Mouse (Mus musculus): Measurements from ENCODE around the gene Snrnp70. TPM values are rescaled to one million over a fixed set of nuclear protein-coding genes. Genes with fewer than 3 reads are reported as not detected.

The Snrnp70 gene
- polyA plus RNA-seq, 1 experiment from 2014 or later = 57.2 TPM

DNA sequence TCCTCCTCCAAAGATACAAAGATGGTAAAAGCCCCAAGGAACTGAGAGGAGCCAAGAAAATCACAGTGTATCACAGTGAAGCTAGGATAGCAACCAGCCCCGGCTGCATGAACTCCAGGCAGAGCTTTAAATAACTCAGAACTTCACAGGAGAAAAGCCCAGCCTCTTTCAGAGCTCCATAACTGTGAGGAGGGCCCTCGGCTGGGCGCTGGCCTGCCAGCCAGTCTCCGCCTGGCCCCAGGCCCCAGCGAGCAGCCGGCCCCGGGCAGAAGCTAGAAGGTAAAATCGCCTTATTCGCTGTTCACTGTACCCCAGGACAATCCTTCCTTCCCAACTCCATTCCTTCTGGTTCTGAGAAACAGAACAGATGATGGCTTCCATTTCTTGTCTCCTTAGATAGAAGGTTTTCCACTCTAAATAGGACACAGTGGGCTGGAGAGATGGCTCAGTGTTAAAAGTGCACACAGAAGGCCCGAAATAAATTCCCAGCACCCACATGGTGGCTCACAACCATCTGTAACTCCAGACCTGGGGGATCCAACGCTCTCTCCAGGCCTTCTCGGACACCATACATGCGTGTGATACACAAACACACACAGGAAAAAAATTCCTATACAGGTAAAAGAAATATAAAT lies 66.6 kb downstream of the Snrnp70 start:
- Histone ChIP-seq H3K4me3 (ENCODE audit: low read depth, low read length) (no peak overlapping the region), H3K36me3 (replicated peaks; ENCODE audit: insufficient read depth, low read length) (no peaks in the 10 kb centered on the region), H3K4me1 (ENCODE audit: insufficient read depth) (peaks cover 14% of the 10 kb centered on the region), H3K27me3 (ENCODE audit: insufficient read depth, low read length) (no peaks in the 10 kb centered on the region), H3K27ac (ENCODE audit: low read depth) (no peak overlapping the region), H3K9me3 (ENCODE audit: low read length) (no peaks in the 10 kb centered on the region), H3K4me2 (ENCODE audit: low read depth, low read length) (no peak overlapping the region), H3K9ac (replicated peaks) (no peak overlapping the region)
- WGBS (ENCODE audit: insufficient replicate concordance) = 80% methylated on average over 13 of the region's 13 CpGs
- no peak for TF ChIP-seq EP300 (IDR thresholded peaks at IDR 0.05; ENCODE audit: low read depth)
- TF ChIP-seq CTCF (IDR thresholded peaks at IDR 0.05; ENCODE audit: low read depth) = no peak
- ATAC-seq = no peak
- DNase-seq = no peak

Other genes starting within 250 kb of the Snrnp70 start
- gene Pih1d1, start 241.4 kb downstream of the Snrnp70 start, polyA plus RNA-seq (2015; fragmentation: Nextera tagmentation; extraction: Ambion mirVana) = 37.6 and 37.8 TPM in 2 replicates
- 26.8 and 29.6 TPM in 2 replicates for gene Aldh16a1, start 241.2 kb downstream of the Snrnp70 start, polyA plus RNA-seq (2015; fragmentation: Nextera tagmentation; extraction: Ambion mirVana)
- not detected in 2 replicates for gene Slc17a7, start 231.8 kb downstream of the Snrnp70 start, polyA plus RNA-seq (2015; fragmentation: Nextera tagmentation; extraction: Ambion mirVana)
- gene Gfy, start 216.2 kb downstream of the Snrnp70 start, polyA plus RNA-seq (2015; fragmentation: Nextera tagmentation; extraction: Ambion mirVana) = not detected in 2 replicates
- not detected in 2 replicates for gene Pth2, start 214.7 kb downstream of the Snrnp70 start, polyA plus RNA-seq (2015; fragmentation: Nextera tagmentation; extraction: Ambion mirVana)
- gene Ccdc155, start 190.8 kb downstream of the Snrnp70 start, polyA plus RNA-seq (2015; fragmentation: Nextera tagmentation; extraction: Ambion mirVana) = 0.06 TPM in 1 of 2 replicates, not detected in the other
- gene Dkkl1, start 183.6 kb downstream of the Snrnp70 start, polyA plus RNA-seq (2015; fragmentation: Nextera tagmentation; extraction: Ambion mirVana) = 0.95 and 1.5 TPM in 2 replicates
- gene Tead2, start 180.0 kb downstream of the Snrnp70 start, polyA plus RNA-seq (2015; fragmentation: Nextera tagmentation; extraction: Ambion mirVana) = 15.5 and 20.2 TPM in 2 replicates
- gene Cd37, start 156.6 kb downstream of the Snrnp70 start, polyA plus RNA-seq (2015; fragmentation: Nextera tagmentation; extraction: Ambion mirVana) = 29.8 and 31.8 TPM in 2 replicates
- 0.46 and 0.49 TPM in 2 replicates for gene Slc6a16, start 154.7 kb downstream of the Snrnp70 start, polyA plus RNA-seq (2015; fragmentation: Nextera tagmentation; extraction: Ambion mirVana)
- 0.32 and 0.43 TPM in 2 replicates for gene Slc6a21, start 118.2 kb downstream of the Snrnp70 start, polyA plus RNA-seq (2015; fragmentation: Nextera tagmentation; extraction: Ambion mirVana)
- gene Trpm4, start 62.0 kb downstream of the Snrnp70 start, polyA plus RNA-seq (2015; fragmentation: Nextera tagmentation; extraction: Ambion mirVana) = 6.9 and 7.0 TPM in 2 replicates
- 0.05 and 0.31 TPM in 2 replicates for gene Hrc, start 60.5 kb downstream of the Snrnp70 start, polyA plus RNA-seq (2015; fragmentation: Nextera tagmentation; extraction: Ambion mirVana)
- gene Ppfia3, start 28.7 kb downstream of the Snrnp70 start, polyA plus RNA-seq (2015; fragmentation: Nextera tagmentation; extraction: Ambion mirVana) = not detected in 2 replicates
- gene Lin7b, start 25.2 kb downstream of the Snrnp70 start, polyA plus RNA-seq (2015; fragmentation: Nextera tagmentation; extraction: Ambion mirVana) = not detected in 2 replicates
- 0.05 TPM in 1 of 2 replicates, not detected in the other for gene Kcna7, start 9.9 kb upstream of the Snrnp70 start, polyA plus RNA-seq (2015; fragmentation: Nextera tagmentation; extraction: Ambion mirVana)
- gene Ntf5, start 18.0 kb upstream of the Snrnp70 start, polyA plus RNA-seq (2015; fragmentation: Nextera tagmentation; extraction: Ambion mirVana) = 0.05 and 0.15 TPM in 2 replicates
- not detected in 2 replicates for gene Lhb, start 25.1 kb upstream of the Snrnp70 start, polyA plus RNA-seq (2015; fragmentation: Nextera tagmentation; extraction: Ambion mirVana)
- gene Gys1, start 39.1 kb upstream of the Snrnp70 start, polyA plus RNA-seq (2015; fragmentation: Nextera tagmentation; extraction: Ambion mirVana) = 3.3 TPM in 2 replicates
- gene Ruvbl2, start 42.4 kb upstream of the Snrnp70 start, polyA plus RNA-seq (2015; fragmentation: Nextera tagmentation; extraction: Ambion mirVana) = 30.1 and 36.5 TPM in 2 replicates
- gene Ftl1, start 64.1 kb upstream of the Snrnp70 start, polyA plus RNA-seq (2015; fragmentation: Nextera tagmentation; extraction: Ambion mirVana) = 5,147 and 5,518 TPM in 2 replicates
- 59.6 and 60.8 TPM in 2 replicates for gene Bax, start 71.2 kb upstream of the Snrnp70 start, polyA plus RNA-seq (2015; fragmentation: Nextera tagmentation; extraction: Ambion mirVana)
- 0.22 and 0.30 TPM in 2 replicates for gene Tulp2, start 86.1 kb upstream of the Snrnp70 start, polyA plus RNA-seq (2015; fragmentation: Nextera tagmentation; extraction: Ambion mirVana)
- gene Gm45808, start 91.1 kb upstream of the Snrnp70 start, polyA plus RNA-seq (2015; fragmentation: Nextera tagmentation; extraction: Ambion mirVana) = 0.15 and 0.33 TPM in 2 replicates
- gene Dhdh, start 93.1 kb upstream of the Snrnp70 start, polyA plus RNA-seq (2015; fragmentation: Nextera tagmentation; extraction: Ambion mirVana) = 8.4 and 9.5 TPM in 2 replicates
- 91.5 and 103 TPM in 2 replicates for gene Nucb1, start 114.7 kb upstream of the Snrnp70 start, polyA plus RNA-seq (2015; fragmentation: Nextera tagmentation; extraction: Ambion mirVana)
- gene Ppp1r15a, start 130.5 kb upstream of the Snrnp70 start, polyA plus RNA-seq (2015; fragmentation: Nextera tagmentation; extraction: Ambion mirVana) = 104 and 113 TPM in 2 replicates
- 0.51 and 0.91 TPM in 2 replicates for gene Plekha4, start 130.6 kb upstream of the Snrnp70 start, polyA plus RNA-seq (2015; fragmentation: Nextera tagmentation; extraction: Ambion mirVana)
- gene Hsd17b14, start 159.2 kb upstream of the Snrnp70 start, polyA plus RNA-seq (2015; fragmentation: Nextera tagmentation; extraction: Ambion mirVana) = 0.24 and 0.62 TPM in 2 replicates
- gene Bcat2, start 174.4 kb upstream of the Snrnp70 start, polyA plus RNA-seq (2015; fragmentation: Nextera tagmentation; extraction: Ambion mirVana) = 32.3 and 38.9 TPM in 2 replicates
- 7.6 and 7.8 TPM in 2 replicates for gene Fgf21, start 219.7 kb upstream of the Snrnp70 start, polyA plus RNA-seq (2015; fragmentation: Nextera tagmentation; extraction: Ambion mirVana)
- 0.56 TPM in 1 of 2 replicates, not detected in the other for gene Fut1, start 221.5 kb upstream of the Snrnp70 start, polyA plus RNA-seq (2015; fragmentation: Nextera tagmentation; extraction: Ambion mirVana)
- 0.09 TPM in 1 of 2 replicates, not detected in the other for gene Izumo1, start 226.1 kb upstream of the Snrnp70 start, polyA plus RNA-seq (2015; fragmentation: Nextera tagmentation; extraction: Ambion mirVana)
- gene Rasip1, start 231.7 kb upstream of the Snrnp70 start, polyA plus RNA-seq (2015; fragmentation: Nextera tagmentation; extraction: Ambion mirVana) = 3.4 and 3.6 TPM in 2 replicates
- 0.31 and 0.54 TPM in 2 replicates for gene Mamstr, start 244.2 kb upstream of the Snrnp70 start, polyA plus RNA-seq (2015; fragmentation: Nextera tagmentation; extraction: Ambion mirVana)

All from liver, postnatal 0 days (tissue).